Mouse (Mus musculus): ENCODE measurements at regions not wholly inside any gene's neighbourhood (a gene's known extent, or its start where the extent isn't known, plus 50 kb on each side); places are given as distances from the start of the nearest gene placed in this dataset.

DNA sequence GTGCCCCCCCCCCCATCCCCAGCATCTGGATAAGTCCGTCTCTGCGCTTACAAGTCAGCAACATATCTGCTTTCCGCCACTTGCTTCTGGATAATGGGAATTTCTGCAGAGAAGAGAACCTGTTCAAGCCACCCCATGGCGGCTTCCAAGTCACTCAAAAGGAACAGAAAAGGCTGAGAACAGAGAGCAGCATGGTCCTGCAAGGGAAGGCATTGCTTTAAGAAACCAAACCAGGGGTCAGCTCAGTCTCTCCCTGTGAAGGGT, 137.5 kb upstream of the Mafb start:
- no peak for TF ChIP-seq CTCF (IDR thresholded peaks at IDR 0.05; ENCODE audit: low read depth)
- TF ChIP-seq EP300 (IDR thresholded peaks at IDR 0.05; ENCODE audit: low read depth): no peak
